Mouse (Mus musculus) left cerebral cortex, postnatal 14 days (tissue): ENCODE measurements at regions not wholly inside any gene's neighbourhood (a gene's known extent, or its start where the extent isn't known, plus 50 kb on each side); places are given as distances from the start of the nearest gene placed in this dataset.

ENCODE experiments used
- DNase-seq, 2 experiments: peaks; one replicate each; pipeline ENCODE4 v3.0.0; 2021 to 2022; ENCODE audit warnings: low spot score in 2 of 2, mixed read lengths in 1 of 2
- intact Hi-C: fragments of 180-260 bp; cut with DNase I; formaldehyde crosslinking; loops from one replicate; pipeline ENCODE4 v1.15.1; 2025

DNA sequence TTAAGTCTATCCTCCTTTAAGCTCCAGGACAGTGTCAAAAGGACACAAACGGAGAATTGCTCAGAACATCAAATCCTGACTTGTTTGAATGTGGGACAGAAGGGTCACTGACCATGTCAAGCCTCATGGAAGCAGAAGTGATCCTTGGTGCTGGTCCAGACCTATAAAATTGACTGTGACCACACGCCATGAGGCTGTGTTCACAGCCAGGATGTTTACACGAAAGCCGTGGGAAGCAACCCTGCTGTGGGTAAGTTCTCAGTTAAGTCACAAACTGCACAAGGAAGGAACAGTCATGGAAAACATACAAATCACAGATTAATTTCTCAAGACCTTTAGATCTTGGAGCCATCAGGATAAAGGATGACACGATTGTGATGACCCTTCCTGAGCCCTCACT lies 88.5 kb downstream of the Gm9733 start:
- intact Hi-C loops = no loop called here
- no peak for DNase-seq

DNA sequence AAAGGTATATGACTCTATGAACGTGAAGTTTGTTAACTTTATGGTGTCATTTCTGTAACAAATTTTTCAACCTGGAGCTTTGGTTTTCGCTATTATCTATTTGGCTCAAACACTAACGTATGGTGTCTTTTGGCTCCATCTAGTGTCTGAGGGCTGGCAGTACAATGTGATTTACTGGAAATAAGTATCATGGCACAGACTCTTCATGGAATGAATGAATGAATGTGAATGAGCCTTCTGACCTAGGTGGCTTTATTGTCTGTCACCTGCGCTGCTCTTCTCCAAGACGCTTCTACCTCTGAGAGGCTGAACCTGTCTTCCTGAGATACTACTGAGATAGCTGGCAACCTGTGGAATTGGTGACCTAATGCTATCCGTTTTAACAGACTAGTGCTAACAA lies 87.1 kb downstream of the Gm9733 start:
- DNase-seq = peak; percentile 62 to 68
- intact Hi-C loops = loop anchor here (5.0 kb wide), 2 partner anchors 373 to 568 kb away; no protein-coding TSS in a partner anchor
